Mouse (Mus musculus) spleen, adult 2 months (tissue): ENCODE results near the gene Pdgfa. TPM values are rescaled to one million over a fixed set of nuclear protein-coding genes. Genes with fewer than 3 reads are reported as not detected.

ENCODE experiments used
- DNase-seq, 2 experiments: peaks; one replicate each; pipeline versions ENCODE4 v3.0.0 to v3.0.0-alpha.2; 2012 to 2021; ENCODE audit warnings: low spot score in 2 of 2, low read depth in 1 of 2
- H3K27ac ChIP-seq: fragments of 200-500 bp; 2 replicates; pipeline ENCODE4 v1.5.1; 2012; ENCODE audit warnings: low read length, inconsistent platforms; ENCODE audit not compliant: insufficient read depth
- H3K27me3 ChIP-seq: fragments of 200-500 bp; 2 replicates; pipeline ENCODE4 v1.6.1; 2012; ENCODE audit warnings: mild to moderate bottlenecking, moderate library complexity, low read length, inconsistent platforms; ENCODE audit not compliant: control insufficient read depth, insufficient read depth
- H3K36me3 ChIP-seq: fragments of 200-500 bp; 2 replicates; pipeline ENCODE4 v1.6.1; 2012; ENCODE audit warnings: mild to moderate bottlenecking, low read length, inconsistent platforms; ENCODE audit not compliant: control insufficient read depth, insufficient read depth
- H3K4me1 ChIP-seq: fragments of 200-500 bp; 2 replicates; pipeline ENCODE4 v1.6.1; 2011; ENCODE audit warnings: inconsistent platforms; ENCODE audit not compliant: control insufficient read depth, insufficient read depth, insufficient read length
- H3K4me3 ChIP-seq: fragments of 200-500 bp; 2 replicates; pipeline ENCODE4 v1.5.1; 2011; ENCODE audit warnings: mild to moderate bottlenecking, inconsistent platforms; ENCODE audit not compliant: insufficient read depth, insufficient read length; ENCODE audit errors: extremely low read depth
- CTCF ChIP-seq: fragments of 200-500 bp; IDR thresholded peaks from 2 replicates; pipeline ENCODE4 v1.5.1; 2011; ENCODE audit warnings: mild to moderate bottlenecking, inconsistent platforms; ENCODE audit not compliant: insufficient read depth, insufficient read length, insufficient replicate concordance; ENCODE audit errors: extremely low read depth
- POLR2A ChIP-seq: fragments of 200-500 bp; IDR thresholded peaks from 2 replicates; pipeline ENCODE4 v1.6.1; 2011; ENCODE audit warnings: low read depth, low read length, inconsistent platforms
- WGBS: fragments of 180-500 bp; shearing (Covaris S2); methylation state at CpG from one replicate; pipeline ENCODE4 v1.1.7; 2018; 5-methylcytosine and 5-hydroxymethylcytosine counted together
- polyA plus RNA-seq: library from polyadenylated mRNA; depleted of rRNA; stranded (reverse); fragments of >200 nt; gene quantifications from 2 replicates; pipeline ENCODE4 v1.2.3, GENCODE M21; 2012

Gene Pdgfa
- polyA plus RNA-seq, 1 experiment, result 7.1 TPM

- no peak overlapping the region for H3K27ac ChIP-seq
- peaks cover 4% of the 10 kb centered on the region; the same call in 1 of the 2 replicates for H3K4me1 ChIP-seq
- TF ChIP-seq CTCF (no peak), POLR2A (no peak)
- WGBS, result 82% methylated on average over 7 of the region's 7 CpGs
- no peak overlapping the region for H3K4me3 ChIP-seq
- DNase-seq, result no peak
- H3K27me3 ChIP-seq, result peaks cover 13% of the 10 kb centered on the region
- no peaks in the 10 kb centered on the region for H3K36me3 ChIP-seq
Observed at GRCm38 (mm10) chr5:138990659-138991380, 6.3 kb downstream of the Pdgfa start.

GRCm38 (mm10) chr5:138989567-138989966 is 7.6 kb downstream of the Pdgfa start:
- Histone ChIP-seq H3K27me3 (peaks cover 7% of the 10 kb centered on the region), H3K36me3 (no peaks in the 10 kb centered on the region), H3K27ac (no peak overlapping the region), H3K4me3 (no peak overlapping the region), H3K4me1 (no peaks in the 10 kb centered on the region)
- 88% methylated on average over 6 of the region's 6 CpGs for WGBS
- no peak for DNase-seq
- TF ChIP-seq CTCF (no peak), POLR2A (no peak)

GRCm38 (mm10) chr5:138988764-138989163 is 8.4 kb downstream of the Pdgfa start:
- H3K4me1 ChIP-seq, result no peaks in the 10 kb centered on the region
- H3K4me3 ChIP-seq, result no peak overlapping the region
- TF ChIP-seq CTCF, result no peak
- no peak for TF ChIP-seq POLR2A
- H3K36me3 ChIP-seq, result no peaks in the 10 kb centered on the region
- no peak overlapping the region for H3K27ac ChIP-seq
- peaks cover 5% of the 10 kb centered on the region; the same call in 1 of the 2 replicates for H3K27me3 ChIP-seq
- DNase-seq, result no peak
- 53% methylated on average over 9 of the region's 9 CpGs for WGBS

DNA sequence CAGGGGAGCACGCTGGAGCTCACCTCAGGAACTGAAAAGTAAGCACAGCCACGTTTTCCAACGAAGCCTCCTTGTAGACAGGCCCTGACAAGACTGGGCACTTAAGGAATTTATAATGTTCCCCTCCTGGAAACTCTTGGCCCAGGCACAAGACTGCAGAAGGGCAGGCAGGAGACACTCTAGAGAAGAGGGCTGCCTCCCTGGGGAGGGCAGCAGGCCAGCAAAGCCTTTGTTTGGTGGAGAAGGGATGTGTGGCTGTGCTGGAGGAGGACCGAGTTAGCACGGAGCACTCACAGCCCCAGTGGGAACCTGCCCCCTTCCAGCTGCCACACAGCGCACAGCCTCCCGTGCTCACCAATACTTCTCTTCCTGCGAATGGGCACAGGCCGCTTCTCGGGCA is 9.2 kb downstream of the Pdgfa start:
- 86% methylated on average over 10 of the region's 10 CpGs for WGBS
- TF ChIP-seq CTCF (no peak), POLR2A (no peak)
- Histone ChIP-seq H3K27ac (no peak overlapping the region), H3K36me3 (no peaks in the 10 kb centered on the region), H3K27me3 (peaks cover under 1% of the 10 kb centered on the region; the same call in 1 of the 2 replicates), H3K4me3 (no peak overlapping the region), H3K4me1 (no peaks in the 10 kb centered on the region)
- no peak for DNase-seq

- Histone ChIP-seq H3K4me1 (no peaks in the 10 kb centered on the region), H3K4me3 (no peak overlapping the region), H3K27ac (no peak overlapping the region), H3K27me3 (no peaks in the 10 kb centered on the region), H3K36me3 (no peaks in the 10 kb centered on the region)
- WGBS, result 93% methylated on average over 9 of the region's 9 CpGs
- TF ChIP-seq CTCF (no peak), POLR2A (no peak)
- DNase-seq, result no peak
Observed at GRCm38 (mm10) chr5:138981921-138982320, 15.2 kb downstream of the Pdgfa start.

DNA sequence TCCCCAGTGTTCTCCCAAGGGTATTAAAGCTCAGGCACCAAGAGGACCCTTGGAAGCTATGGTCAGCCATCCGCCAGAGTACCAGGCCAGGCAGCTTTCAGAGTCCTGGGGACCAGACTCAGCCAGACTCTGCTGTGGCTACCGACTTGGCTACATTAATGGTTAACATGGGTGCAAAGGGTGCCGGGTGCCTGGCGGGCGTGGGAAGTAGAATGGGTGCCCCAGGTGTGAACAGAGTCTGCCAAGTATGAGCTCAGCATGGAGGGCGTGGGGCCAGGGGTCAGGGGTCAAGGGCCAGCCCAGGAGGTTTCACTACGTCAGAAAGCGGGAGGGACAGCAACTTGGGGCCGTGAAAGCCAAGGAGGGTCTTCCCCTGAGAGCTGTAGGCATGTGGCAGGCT is 16.6 kb downstream of the Pdgfa start:
- TF ChIP-seq CTCF (no peak), POLR2A (no peak)
- Histone ChIP-seq H3K27ac (no peak overlapping the region), H3K4me1 (no peaks in the 10 kb centered on the region), H3K4me3 (no peak overlapping the region), H3K36me3 (no peaks in the 10 kb centered on the region), H3K27me3 (no peaks in the 10 kb centered on the region)
- no peak for DNase-seq
- WGBS, result 94% methylated on average over 9 of the region's 9 CpGs

DNA sequence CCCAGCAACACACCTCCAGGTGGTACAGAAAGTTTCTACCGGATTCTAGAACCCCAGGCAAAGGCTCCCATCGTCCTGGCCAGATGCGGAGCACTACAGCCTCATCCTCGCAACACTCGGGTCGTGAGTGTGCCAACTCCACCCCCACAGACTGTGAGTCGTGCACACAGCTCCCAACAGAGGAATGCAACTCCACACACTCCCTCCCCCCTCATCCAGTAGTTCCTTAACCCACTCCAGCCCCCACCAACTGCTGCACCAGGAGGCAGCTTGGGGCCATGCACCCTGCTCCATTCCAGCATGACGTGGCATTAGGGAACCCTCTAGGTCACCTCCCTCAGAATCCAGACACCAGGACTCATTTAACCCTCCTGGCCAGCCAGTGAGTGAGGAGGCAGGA is 17.3 kb downstream of the Pdgfa start:
- Histone ChIP-seq H3K36me3 (no peaks in the 10 kb centered on the region), H3K27ac (no peak overlapping the region), H3K4me1 (no peaks in the 10 kb centered on the region), H3K27me3 (no peaks in the 10 kb centered on the region), H3K4me3 (no peak overlapping the region)
- TF ChIP-seq CTCF (no peak), POLR2A (no peak)
- no peak for DNase-seq
- 86% methylated on average over 8 of the region's 8 CpGs for WGBS
